Mouse (Mus musculus) bone marrow, adult 2 months (tissue): Measurements from ENCODE around the gene Shisa9.

Experiments used
- CTCF ChIP-seq: fragments of 200-500 bp; IDR thresholded peaks from 2 replicates; pipeline ENCODE4 v1.5.1; 2011; ENCODE audit warnings: low read length, control low read depth; ENCODE audit not compliant: control insufficient read depth, insufficient read depth
- POLR2A ChIP-seq: fragments of 200-500 bp; IDR thresholded peaks from 2 replicates; pipeline ENCODE4 v1.6.1; 2011; ENCODE audit warnings: low read depth, mild to moderate bottlenecking, control low read depth, low read length, borderline replicate concordance; ENCODE audit not compliant: control insufficient read depth

- TF ChIP-seq CTCF (no peak), POLR2A (no peak)
Observed at GRCm38 (mm10) chr16:12035626-12036025, 51.7 kb downstream of the Shisa9 start.
